ENCODE assay signal across 10 mouse cellular contexts in genomic region chr6:144203970-144204369, GRCm38 (mm10).
DNase-seq lines count a peak whose midpoint lies in the region; ATAC-seq and TF ChIP-seq lines count a peak whose summit lies in the region.
"Had no signal": no experiment of that assay in that cellular context is flagged by ENCODE, and none has a peak within 500 bp of the region (broad histone marks: within the 10 kb centered on the region; RNA-seq: fewer than 3 reads in every experiment).

No protein-coding gene starts in this region.

- no peak overlapping the region for H3K9ac ChIP-seq in hindbrain, embryonic 16.5 days (ENCODE audit: low read depth, low read length)

- no peak for TF ChIP-seq POLR2A in olfactory bulb, adult 2 months (IDR thresholded peaks at IDR 0.05; ENCODE audit: insufficient read depth, low read depth, low read length)

- H3K36me3 ChIP-seq in hindbrain, embryonic 16.5 days (ENCODE audit: control insufficient read depth, insufficient read depth, low read length) = no peaks in the 10 kb centered on the region

- no peak for TF ChIP-seq CTCF in olfactory bulb, adult 2 months (IDR thresholded peaks at IDR 0.05; ENCODE audit: insufficient read depth, low read depth, low read length)

- ATAC-seq in cerebellum, adult (ENCODE audit: insufficient number of reproducible peaks, low FRiP score, low TSS enrichment) = peak; percentile 53; the same call in 1 of the 2 replicates
- ATAC-seq in hindbrain, embryonic 16.5 days = peak; percentile 81
- ATAC-seq: Patski had no signal

- WGBS in hindbrain, embryonic 16.5 days = 22% methylated on average over 8 of the region's 8 CpGs
- WGBS in olfactory bulb, adult 2 months = 23% methylated on average over 8 of the region's 8 CpGs

- peaks cover 6% of the 10 kb centered on the region for H3K4me1 ChIP-seq in hindbrain, embryonic 16.5 days (ENCODE audit: control insufficient read depth, insufficient read depth, low read depth, low read length)
- peaks cover 4% of the 10 kb centered on the region; the same call in 1 of the 2 replicates for H3K4me1 ChIP-seq in olfactory bulb, adult 2 months (ENCODE audit: control insufficient read depth, insufficient read depth, low read length)

- H3K4me3 ChIP-seq in hindbrain, embryonic 16.5 days (ENCODE audit: low read length) = peak overlapping the region; percentile 0; the same call in 1 of the 2 replicates
- H3K4me3 ChIP-seq in olfactory bulb, adult 2 months (ENCODE audit: insufficient read depth, low read depth, low read length) = 0 out of 2 replicates have a peak overlapping the region, but pooled peaks have one; percentile 2

- no peaks in the 10 kb centered on the region for H3K9me3 ChIP-seq in hindbrain, embryonic 16.5 days (ENCODE audit: control insufficient read depth, low read length)

- no peak for DNase-seq in cerebellum, adult 11-12 months
- peak; percentile 14 for DNase-seq in ovary, postnatal 36 days (ENCODE audit: low spot score)
- DNase-seq in ovary, postnatal 14 days (ENCODE audit: low spot score) = no peak
- no peak for DNase-seq in heart, postnatal 36 days
- DNase-seq in spleen, adult 18-20 months = no peak
- DNase-seq: gastrocnemius, postnatal 14 days had no signal

- intact Hi-C loops in heart, postnatal 36 days (cut with DNase I) = no loop called here

- no peaks in the 10 kb centered on the region for H3K27me3 ChIP-seq in hindbrain, embryonic 16.5 days (replicated peaks; ENCODE audit: control insufficient read depth, insufficient read depth, low read length)

- peak overlapping the region; percentile 36 for H3K4me2 ChIP-seq in hindbrain, embryonic 16.5 days (ENCODE audit: low read length)

- no peak overlapping the region for H3K27ac ChIP-seq in hindbrain, embryonic 16.5 days (ENCODE audit: low read depth, low read length)
- H3K27ac ChIP-seq in olfactory bulb, adult 2 months (ENCODE audit: insufficient read depth, low read depth, low read length) = no peak overlapping the region; the same call in 1 of the 2 replicates
